Mouse (Mus musculus): ENCODE measurements at regions not wholly inside any gene's neighbourhood (a gene's known extent, or its start where the extent isn't known, plus 50 kb on each side); places are given as distances from the start of the nearest gene placed in this dataset.
"Not testable (repeated sequence)": the region's sequence is repeated elsewhere in the genome, so short reads cannot be mapped to it uniquely, and the experiment has no call there.

GRCm38 (mm10) chr14:53331153-53331552, 835.6 kb upstream of the Olfr1507 start:
- in situ Hi-C loops (cut with MboI) = not testable (repeated sequence)

- in situ Hi-C loops (cut with MboI) = not testable (repeated sequence)
Measured at GRCm38 (mm10) chr14:53324367-53324766, 828.8 kb upstream of the Olfr1507 start.

- in situ Hi-C loops (cut with MboI) = not testable (repeated sequence)
Measured at GRCm38 (mm10) chr14:53318512-53319309, 823.2 kb upstream of the Olfr1507 start.

GRCm38 (mm10) chr14:53312490-53312889, 816.9 kb upstream of the Olfr1507 start:
- in situ Hi-C loops (cut with MboI) = not testable (repeated sequence)

- in situ Hi-C loops (cut with MboI) = not testable (repeated sequence)
Measured at GRCm38 (mm10) chr14:53303179-53303578, 807.6 kb upstream of the Olfr1507 start.

GRCm38 (mm10) chr14:53302491-53302829, 806.9 kb upstream of the Olfr1507 start:
- in situ Hi-C loops (cut with MboI) = not testable (repeated sequence)

- in situ Hi-C loops (cut with MboI) = not testable (repeated sequence)
Measured at GRCm38 (mm10) chr14:53301722-53302490, 806.4 kb upstream of the Olfr1507 start.

GRCm38 (mm10) chr14:53301110-53301509, 805.6 kb upstream of the Olfr1507 start:
- in situ Hi-C loops (cut with MboI) = not testable (repeated sequence)

GRCm38 (mm10) chr14:53299735-53300134, 804.2 kb upstream of the Olfr1507 start:
- in situ Hi-C loops (cut with MboI) = not testable (repeated sequence)

GRCm38 (mm10) chr14:53283350-53284141, 788.0 kb upstream of the Olfr1507 start:
- in situ Hi-C loops (cut with MboI) = not testable (repeated sequence)

- in situ Hi-C loops (cut with MboI) = not testable (repeated sequence)
Measured at GRCm38 (mm10) chr14:53273218-53273617, 777.7 kb upstream of the Olfr1507 start.

- in situ Hi-C loops (cut with MboI) = not testable (repeated sequence)
Measured at GRCm38 (mm10) chr14:53267693-53268092, 772.1 kb upstream of the Olfr1507 start.

GRCm38 (mm10) chr14:53255962-53256361, 760.4 kb upstream of the Olfr1507 start:
- in situ Hi-C loops (cut with MboI) = not testable (repeated sequence)

GRCm38 (mm10) chr14:53253470-53253869, 757.9 kb upstream of the Olfr1507 start:
- in situ Hi-C loops (cut with MboI) = not testable (repeated sequence)

GRCm38 (mm10) chr14:53231142-53231541, 735.6 kb upstream of the Olfr1507 start:
- in situ Hi-C loops (cut with MboI) = not testable (repeated sequence)

GRCm38 (mm10) chr14:53224789-53225188, 729.2 kb upstream of the Olfr1507 start:
- in situ Hi-C loops (cut with MboI) = not testable (repeated sequence)

GRCm38 (mm10) chr14:53210554-53210953, 715.0 kb upstream of the Olfr1507 start:
- in situ Hi-C loops (cut with MboI) = not testable (repeated sequence)

- in situ Hi-C loops (cut with MboI) = not testable (repeated sequence)
Measured at GRCm38 (mm10) chr14:53209258-53209657, 713.7 kb upstream of the Olfr1507 start.

GRCm38 (mm10) chr14:53190931-53191330, 695.4 kb upstream of the Olfr1507 start:
- in situ Hi-C loops (cut with MboI) = not testable (repeated sequence)

- in situ Hi-C loops (cut with MboI) = not testable (repeated sequence)
Measured at GRCm38 (mm10) chr14:53174099-53174498, 678.5 kb upstream of the Olfr1507 start.

GRCm38 (mm10) chr14:53166327-53166726, 670.8 kb upstream of the Olfr1507 start:
- in situ Hi-C loops (cut with MboI) = not testable (repeated sequence)

GRCm38 (mm10) chr14:53159012-53159411, 663.5 kb upstream of the Olfr1507 start:
- in situ Hi-C loops (cut with MboI) = not testable (repeated sequence)

All from mature B cell (primary cell).